Mouse (Mus musculus) midbrain, embryonic 14.5 days (tissue): Measurements from ENCODE around the gene Dvl2. TPM values are rescaled to one million over a fixed set of nuclear protein-coding genes. Genes with fewer than 3 reads are reported as not detected.

Source experiments
- ATAC-seq: fragments of 200-750 bp; cut with Nextera tagmentation; 2 replicates; pipeline ENCODE4 v1.8.0; 2017; ENCODE audit warnings: moderate number of reproducible peaks, moderate library complexity; ENCODE audit not compliant: low FRiP score, low TSS enrichment
- DNase-seq: peaks from one replicate; pipeline ENCODE4 v3.0.0-alpha.2; 2015
- H3K27ac ChIP-seq: fragments of 300-500 bp; sonication (generic); replicated peaks from 2 replicates; pipeline ENCODE4 v1.5.1; 2014; ENCODE audit warnings: mild to moderate bottlenecking, low read depth, low read length, moderate library complexity
- H3K27me3 ChIP-seq: fragments of 300-500 bp; sonication (generic); 2 replicates; pipeline ENCODE4 v1.6.1; 2014; ENCODE audit warnings: low read length, control low read depth, mixed read lengths; ENCODE audit not compliant: control insufficient read depth, insufficient read depth
- H3K36me3 ChIP-seq: fragments of 300-500 bp; sonication (generic); 2 replicates; pipeline ENCODE4 v1.6.1; 2014; ENCODE audit warnings: low read length, control low read depth; ENCODE audit not compliant: control insufficient read depth, insufficient read depth
- H3K4me1 ChIP-seq: fragments of 300-500 bp; sonication (generic); 2 replicates; pipeline ENCODE4 v1.6.1; 2014; ENCODE audit warnings: mild to moderate bottlenecking, antibody characterized with exemption, low read length, control low read depth; ENCODE audit not compliant: control insufficient read depth, insufficient read depth
- H3K4me2 ChIP-seq: fragments of 300-500 bp; sonication (generic); 2 replicates; pipeline ENCODE4 v1.6.1; 2014; ENCODE audit warnings: mild to moderate bottlenecking, low read length, moderate library complexity
- H3K4me3 ChIP-seq: fragments of 300-500 bp; sonication (generic); replicated peaks from 2 replicates; pipeline ENCODE4 v1.5.1; 2014; ENCODE audit warnings: low read depth, low read length
- H3K9ac ChIP-seq: fragments of 300-500 bp; sonication (generic); replicated peaks from 2 replicates; pipeline ENCODE4 v1.6.1; 2014; ENCODE audit warnings: mild to moderate bottlenecking, low read length, moderate library complexity
- H3K9me3 ChIP-seq: fragments of 300-500 bp; sonication (generic); 2 replicates; pipeline ENCODE4 v1.6.1; 2016; ENCODE audit warnings: low read length, control low read depth, mixed read lengths; ENCODE audit not compliant: control insufficient read depth
- WGBS: fragments of 180-500 bp; shearing (Covaris S2); extraction: QIAGEN DNeasy Blood & Tissue Kit; methylation state at CpG from one replicate; pipeline ENCODE4 v1.1.7; 2014; 5-methylcytosine and 5-hydroxymethylcytosine counted together
- polyA plus RNA-seq: library from polyadenylated mRNA; unstranded; fragments of >200 nt; fragmentation: Nextera tagmentation; extraction: Ambion mirVana; gene quantifications from 2 replicates; pipeline ENCODE4 v1.2.1, GENCODE M21; 2014

The Dvl2 gene
- polyA plus RNA-seq, 1 experiment from 2014 or later: 23.0 TPM

- Histone ChIP-seq H3K27me3 (no peaks in the 10 kb centered on the region), H3K4me3 (no peak overlapping the region), H3K4me2 (no peak overlapping the region), H3K36me3 (peaks cover 76% of the 10 kb centered on the region), H3K27ac (no peak overlapping the region), H3K9ac (no peak overlapping the region), H3K4me1 (no peaks in the 10 kb centered on the region), H3K9me3 (no peaks in the 10 kb centered on the region)
- WGBS: 94% methylated on average over 10 of the region's 10 CpGs
- ATAC-seq: no peak
- DNase-seq: no peak
Measured at GRCm38 (mm10) chr11:70039631-70040030, 39.2 kb downstream of the Dvl2 start.

DNA sequence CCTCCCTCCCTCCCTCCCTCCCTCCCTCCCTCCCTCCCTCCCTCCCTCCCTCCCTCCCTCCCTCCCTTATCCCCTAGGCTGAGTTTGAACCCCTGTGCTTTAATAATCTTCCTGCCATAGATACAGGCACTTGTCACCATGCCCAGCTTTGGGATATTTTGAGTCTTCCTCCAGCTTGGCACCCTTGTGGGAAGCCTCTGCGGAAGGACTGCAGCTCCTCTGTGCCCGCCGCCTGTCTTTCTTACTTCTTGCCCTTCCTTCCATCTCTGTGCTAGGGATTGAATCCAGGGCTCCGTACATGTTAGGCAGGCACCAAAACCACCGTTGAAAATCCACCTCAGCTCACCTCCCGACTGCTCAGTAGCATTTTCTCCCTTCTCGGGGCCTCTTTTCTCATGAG, 39.8 kb downstream of the Dvl2 start:
- Histone ChIP-seq H3K9me3 (no peaks in the 10 kb centered on the region), H3K4me2 (no peak overlapping the region), H3K9ac (no peak overlapping the region), H3K27ac (no peak overlapping the region), H3K4me1 (no peaks in the 10 kb centered on the region), H3K4me3 (no peak overlapping the region), H3K27me3 (no peaks in the 10 kb centered on the region), H3K36me3 (peaks cover 76% of the 10 kb centered on the region)
- DNase-seq (no peak), ATAC-seq (no peak)
- 91% methylated on average over 7 of the region's 7 CpGs for whole genome bisulfite sequencing

- WGBS: 93% methylated on average over 23 of the region's 23 CpGs
- H3K9ac ChIP-seq: no peak overlapping the region
- DNase-seq (no peak), ATAC-seq (no peak)
- no peaks in the 10 kb centered on the region for H3K27me3 ChIP-seq
- no peaks in the 10 kb centered on the region for H3K9me3 ChIP-seq
- H3K4me1 ChIP-seq: no peaks in the 10 kb centered on the region
- no peak overlapping the region for H3K4me2 ChIP-seq
- H3K27ac ChIP-seq: no peak overlapping the region
- peaks cover 75% of the 10 kb centered on the region for H3K36me3 ChIP-seq
- H3K4me3 ChIP-seq: no peak overlapping the region
Measured at GRCm38 (mm10) chr11:70042309-70043085, 42.1 kb downstream of the Dvl2 start.

DNA sequence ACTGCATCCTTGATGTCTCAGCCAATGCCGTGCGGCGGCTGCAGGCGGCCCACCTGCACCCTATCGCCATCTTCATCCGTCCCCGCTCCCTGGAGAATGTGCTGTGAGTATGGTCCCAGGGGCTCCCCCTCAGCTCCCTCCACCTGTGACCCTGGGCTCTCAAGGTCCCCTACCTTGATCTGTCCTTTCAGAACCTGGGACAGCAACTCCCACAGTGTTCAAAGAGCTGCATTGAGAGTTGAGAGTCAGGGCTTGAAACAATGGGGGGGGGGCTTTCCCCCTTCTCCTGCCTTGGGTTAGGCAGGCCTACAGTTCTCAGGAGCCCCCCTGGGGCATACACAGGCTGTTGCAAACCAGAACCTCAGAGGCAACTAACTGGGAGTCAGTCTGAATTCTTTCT, 43.3 kb downstream of the Dvl2 start:
- no peaks in the 10 kb centered on the region for H3K4me1 ChIP-seq
- H3K27ac ChIP-seq: no peak overlapping the region; the same call in 1 of the 2 replicates
- no peak overlapping the region for H3K4me3 ChIP-seq
- WGBS: 83% methylated on average over 7 of the region's 7 CpGs
- no peaks in the 10 kb centered on the region for H3K9me3 ChIP-seq
- no peak for ATAC-seq
- H3K27me3 ChIP-seq: no peaks in the 10 kb centered on the region
- H3K4me2 ChIP-seq: no peak overlapping the region
- no peak for DNase-seq
- peaks cover 67% of the 10 kb centered on the region for H3K36me3 ChIP-seq
- no peak overlapping the region for H3K9ac ChIP-seq

- Histone ChIP-seq H3K9ac (no peak overlapping the region), H3K4me3 (no peak overlapping the region), H3K27me3 (no peaks in the 10 kb centered on the region), H3K36me3 (peaks cover 52% of the 10 kb centered on the region), H3K27ac (peak overlapping the region; percentile 26; the same call in 1 of the 2 replicates), H3K4me2 (no peak overlapping the region), H3K4me1 (no peaks in the 10 kb centered on the region), H3K9me3 (no peaks in the 10 kb centered on the region)
- DNase-seq (no peak), ATAC-seq (no peak)
- 34% methylated on average over 9 of the region's 9 CpGs for WGBS
Measured at GRCm38 (mm10) chr11:70045435-70045834, 45.0 kb downstream of the Dvl2 start.

GRCm38 (mm10) chr11:70049366-70049765, 49.0 kb downstream of the Dvl2 start:
- no peaks in the 10 kb centered on the region for H3K27me3 ChIP-seq
- ATAC-seq: no peak

DNA sequence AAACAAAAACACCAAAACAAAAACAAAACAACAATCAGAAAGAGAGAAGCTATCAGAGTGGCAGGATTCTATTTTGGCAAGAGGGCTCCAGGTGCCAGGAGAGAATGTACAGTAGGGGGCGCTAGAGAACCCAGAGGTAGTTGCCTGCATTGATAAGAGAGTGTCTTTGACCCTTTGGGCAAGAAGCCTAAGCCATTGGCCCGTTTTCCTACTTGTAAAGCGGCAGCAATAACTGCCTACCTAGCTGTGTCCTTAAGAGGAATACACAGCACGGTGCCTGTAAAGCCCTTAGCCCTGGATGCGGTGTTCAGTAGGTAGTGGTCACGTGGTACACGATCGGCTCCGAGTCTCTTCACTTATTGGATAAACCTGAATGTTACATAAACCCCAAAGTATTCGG, 49.4 kb downstream of the Dvl2 start:
- Histone ChIP-seq H3K4me2 (no peak overlapping the region), H3K9me3 (no peaks in the 10 kb centered on the region), H3K27ac (no peak overlapping the region), H3K4me3 (no peak overlapping the region), H3K36me3 (peaks cover 10% of the 10 kb centered on the region), H3K4me1 (no peaks in the 10 kb centered on the region), H3K27me3 (no peaks in the 10 kb centered on the region), H3K9ac (no peak overlapping the region)
- WGBS: 55% methylated on average over 10 of the region's 10 CpGs
- ATAC-seq (no peak), DNase-seq (no peak)

More at GRCm38 (mm10) chr11:70049366-70049765, 49.0 kb downstream of the Dvl2 start:
- WGBS: 74% methylated on average over 6 of the region's 6 CpGs
- Histone ChIP-seq H3K36me3 (peaks cover 14% of the 10 kb centered on the region), H3K4me1 (no peaks in the 10 kb centered on the region), H3K4me3 (no peak overlapping the region), H3K27ac (no peak overlapping the region), H3K4me2 (no peak overlapping the region), H3K9ac (no peak overlapping the region), H3K9me3 (no peaks in the 10 kb centered on the region)
- DNase-seq: no peak

- Histone ChIP-seq H3K27ac (no peak overlapping the region), H3K9ac (no peak overlapping the region), H3K27me3 (no peaks in the 10 kb centered on the region), H3K4me2 (no peak overlapping the region), H3K36me3 (no peaks in the 10 kb centered on the region), H3K9me3 (no peaks in the 10 kb centered on the region), H3K4me3 (no peak overlapping the region), H3K4me1 (no peaks in the 10 kb centered on the region)
- DNase-seq (no peak), ATAC-seq (no peak)
- whole genome bisulfite sequencing: 79% methylated on average over 7 of the region's 7 CpGs
Measured at GRCm38 (mm10) chr11:70053156-70053555, 52.8 kb downstream of the Dvl2 start.

DNA sequence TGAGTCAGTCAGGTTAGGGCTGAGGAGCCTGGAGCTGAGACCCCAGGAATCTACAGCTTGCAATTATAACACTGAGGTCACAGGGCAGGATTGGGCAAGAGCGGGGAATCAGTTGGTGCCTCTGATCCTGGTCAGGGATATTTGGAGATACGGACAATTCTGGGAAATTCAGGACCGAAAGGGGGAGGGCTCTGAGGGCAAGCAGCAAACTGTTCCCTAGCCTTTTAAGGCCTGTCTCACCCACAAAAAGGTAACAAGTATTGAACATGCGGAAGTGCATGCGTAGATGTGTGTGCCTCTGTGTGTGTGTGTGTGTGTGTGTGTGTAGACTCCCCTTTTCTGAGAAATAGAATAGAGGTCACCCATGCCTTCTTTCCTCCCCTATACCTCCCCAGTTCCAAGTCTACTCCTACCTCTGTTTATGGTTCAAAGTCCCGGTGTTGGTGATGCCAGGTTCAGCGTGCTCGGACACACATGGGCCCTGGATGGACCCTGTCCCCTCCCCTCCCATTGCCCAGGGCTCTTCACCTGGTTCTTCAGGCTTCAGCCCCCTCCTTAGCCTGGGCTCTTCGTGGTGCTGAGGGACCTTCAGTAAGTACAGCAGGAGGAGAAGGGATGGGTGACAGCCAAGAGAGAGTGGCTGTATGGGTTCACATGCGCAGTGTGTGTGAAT, 53.6 kb downstream of the Dvl2 start, which contains the start of gene Asgr1:
Gene Asgr1 (plus strand): TSS at position 188 of the 673 bp plus-strand sequence.
- Histone ChIP-seq H3K9ac (no peak within 1 kb of the TSS), H3K4me1 (no peaks in the 10 kb centered on the region), H3K4me3 (no peak within 1 kb of the TSS), H3K4me2 (no peak within 1 kb of the TSS), H3K27me3 (no peaks in the 10 kb centered on the region), H3K36me3 (no peaks in the 10 kb centered on the region), H3K9me3 (no peaks in the 10 kb centered on the region), H3K27ac (no peak within 1 kb of the TSS)
- no peak for DNase-seq
- ATAC-seq: no peak
- WGBS: 86% methylated on average over 10 of the region's 10 CpGs
